Mouse (Mus musculus) kidney, postnatal 0 days (tissue): ENCODE measurements at regions not wholly inside any gene's neighbourhood (a gene's known extent, or its start where the extent isn't known, plus 50 kb on each side); places are given as distances from the start of the nearest gene placed in this dataset.

ENCODE experiments used
- ATAC-seq: fragments of 200-750 bp; cut with Nextera tagmentation; replicated peaks from 2 replicates; pipeline ENCODE4 v1.8.0; 2017; ENCODE audit warnings: low read depth, moderate number of reproducible peaks, moderate TSS enrichment, moderate library complexity; ENCODE audit not compliant: low FRiP score
- DNase-seq: peaks from one replicate; pipeline ENCODE4 v3.0.0-alpha.2; 2016; ENCODE audit warnings: low spot score
- H3K27ac ChIP-seq: fragments of 300-500 bp; sonication (generic); 2 replicates; pipeline ENCODE4 v1.5.1; 2014; ENCODE audit warnings: mild to moderate bottlenecking
- H3K27me3 ChIP-seq: fragments of 300-500 bp; sonication (generic); 2 replicates; pipeline ENCODE4 v1.6.1; 2014; ENCODE audit warnings: low read length, mixed read lengths; ENCODE audit not compliant: insufficient read depth
- H3K36me3 ChIP-seq: fragments of 300-500 bp; sonication (generic); 2 replicates; pipeline ENCODE4 v1.6.1; 2014; ENCODE audit warnings: low read length, mixed read lengths; ENCODE audit not compliant: insufficient read depth
- H3K4me1 ChIP-seq: fragments of 300-500 bp; sonication (generic); replicated peaks from 2 replicates; pipeline ENCODE4 v1.6.1; 2014; ENCODE audit warnings: antibody characterized with exemption, low read length, mixed read lengths; ENCODE audit not compliant: insufficient read depth
- H3K4me2 ChIP-seq: fragments of 300-500 bp; sonication (generic); 2 replicates; pipeline ENCODE4 v1.6.1; 2014; ENCODE audit warnings: mild to moderate bottlenecking, low read length, moderate library complexity, mixed read lengths
- H3K4me3 ChIP-seq: fragments of 300-500 bp; sonication (generic); replicated peaks from 2 replicates; pipeline ENCODE4 v1.5.1; 2014; ENCODE audit warnings: low read depth, low read length
- H3K9ac ChIP-seq: fragments of 300-500 bp; sonication (generic); 2 replicates; pipeline ENCODE4 v1.6.1; 2014; ENCODE audit warnings: low read depth, low read length
- H3K9me3 ChIP-seq: fragments of 300-500 bp; sonication (generic); replicated peaks from 2 replicates; pipeline ENCODE4 v1.6.1; 2016; ENCODE audit warnings: low read length, inconsistent platforms, mixed read lengths
- CTCF ChIP-seq: IDR thresholded peaks from 2 replicates; pipeline ENCODE4 v1.5.1; 2016; ENCODE audit warnings: antibody characterized with exemption, low read depth, mild to moderate bottlenecking, moderate library complexity
- whole genome bisulfite sequencing: fragments of 180-500 bp; shearing (Covaris S2); extraction: QIAGEN DNeasy Blood & Tissue Kit; methylation state at CpG from one replicate; pipeline ENCODE4 v1.1.7; 2014; 5-methylcytosine and 5-hydroxymethylcytosine counted together

DNA sequence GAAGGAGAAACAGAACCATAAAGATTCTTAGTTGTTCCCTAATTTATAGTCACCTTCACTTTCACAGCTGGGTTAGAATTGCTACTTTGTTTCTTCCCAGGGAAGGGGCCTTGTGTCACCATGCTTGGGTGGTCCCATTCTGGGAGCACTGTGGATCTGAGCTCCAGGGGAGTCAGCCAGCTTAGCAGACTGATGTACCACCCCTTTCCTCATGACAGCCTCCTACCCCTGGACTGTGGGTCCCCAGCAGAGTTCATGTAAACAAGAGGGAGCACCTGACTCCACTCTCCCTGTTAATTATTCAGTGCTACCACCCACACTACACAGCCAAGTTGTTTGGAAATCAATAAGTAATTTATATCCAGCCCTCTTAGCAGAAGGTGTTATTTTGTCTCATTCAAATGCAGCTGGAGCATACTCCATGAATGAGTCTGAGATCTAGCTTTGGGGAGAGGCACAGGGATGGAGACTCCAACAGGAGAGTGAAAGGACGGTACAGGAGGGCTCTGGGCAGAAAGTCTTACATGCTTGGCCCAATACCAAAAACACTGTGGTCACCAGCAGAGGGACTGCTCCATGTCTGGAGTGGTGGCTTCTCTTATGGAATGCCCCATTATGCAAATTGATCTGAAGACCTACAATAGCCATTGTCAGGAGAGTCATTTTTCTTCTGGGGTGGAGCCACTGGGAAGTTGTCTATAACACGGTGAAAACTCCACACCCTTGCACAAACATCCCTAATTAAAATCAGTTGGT, 51.1 kb upstream of the Dock1 start:
- DNase-seq (peak; percentile 43), ATAC-seq (peak; percentile 66)
- Histone ChIP-seq H3K36me3 (no peaks in the 10 kb centered on the region), H3K4me1 (no peaks in the 10 kb centered on the region), H3K9me3 (no peaks in the 10 kb centered on the region), H3K9ac (no peak overlapping the region), H3K27me3 (no peaks in the 10 kb centered on the region), H3K4me2 (no peak overlapping the region), H3K4me3 (no peak overlapping the region), H3K27ac (no peak overlapping the region)
- TF ChIP-seq CTCF, result peak; percentile 49
- WGBS, result 15% methylated on average over 2 of the region's 2 CpGs

DNA sequence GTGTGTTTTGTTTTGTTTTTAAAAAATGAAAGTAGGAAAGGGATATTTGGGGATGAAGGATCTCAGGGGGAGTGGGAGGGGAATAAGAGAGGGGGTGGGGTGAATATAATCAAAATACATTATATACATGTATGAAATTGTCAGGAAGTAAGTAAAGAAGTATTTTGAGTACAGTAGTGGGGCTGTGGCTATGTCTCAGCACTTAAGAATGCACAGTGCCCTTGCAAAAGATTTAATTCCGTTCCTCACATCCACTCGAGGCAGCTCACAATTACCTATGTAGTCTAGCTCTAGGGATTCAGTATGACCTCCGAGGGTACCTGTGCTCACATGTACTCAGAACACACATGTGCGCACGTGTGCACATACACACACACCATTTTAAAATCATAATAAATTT, 50.4 kb upstream of the Dock1 start:
- no peaks in the 10 kb centered on the region for H3K36me3 ChIP-seq
- H3K27ac ChIP-seq, result no peak overlapping the region
- no peak for DNase-seq
- WGBS, result 71% methylated on average over 5 of the region's 5 CpGs
- no peak overlapping the region for H3K9ac ChIP-seq
- no peak overlapping the region for H3K4me3 ChIP-seq
- H3K9me3 ChIP-seq, result no peaks in the 10 kb centered on the region
- no peak for TF ChIP-seq CTCF
- no peaks in the 10 kb centered on the region for H3K4me1 ChIP-seq
- no peak overlapping the region for H3K4me2 ChIP-seq
- no peaks in the 10 kb centered on the region for H3K27me3 ChIP-seq
- ATAC-seq, result no peak
